Mouse (Mus musculus): ENCODE measurements at regions not wholly inside any gene's neighbourhood (a gene's known extent, or its start where the extent isn't known, plus 50 kb on each side); places are given as distances from the start of the nearest gene placed in this dataset.

DNA sequence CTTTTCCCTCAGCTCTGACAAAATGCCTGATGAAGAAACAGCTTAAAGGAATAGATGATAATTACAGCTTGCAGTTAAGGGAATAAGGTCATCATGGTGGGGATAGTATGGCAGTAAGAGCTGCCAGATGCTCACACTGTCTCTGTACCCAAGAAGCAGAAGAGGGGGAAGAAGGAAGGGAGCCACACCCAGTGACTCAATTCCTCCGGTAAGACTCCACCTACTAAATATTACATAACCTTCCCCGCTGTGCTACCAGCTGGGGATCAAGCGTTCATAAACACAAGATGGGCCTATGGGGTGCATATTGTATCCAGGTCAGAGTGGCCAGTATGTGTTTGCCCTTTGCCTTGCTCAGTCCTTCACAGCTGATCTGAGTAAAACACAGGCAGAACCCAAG lies 468.9 kb downstream of the Rnf144a start:
- Histone ChIP-seq H3K27ac (ENCODE audit: insufficient read depth, low read depth) (no peak overlapping the region), H3K4me2 (ENCODE audit: insufficient read depth, low read depth, poor library complexity, severe bottlenecking) (no peak overlapping the region), H3K4me1 (ENCODE audit: control insufficient read depth in 1 of 2, insufficient read depth in 2 of 2) (peaks cover 0 to 4% of the 10 kb centered on the region in 2 experiments; a peak in 1 of 4 replicates), H3K27me3 (replicated peaks) (no peaks in the 10 kb centered on the region), H3K79me2 (replicated peaks; ENCODE audit: control insufficient read depth, extremely low read depth, insufficient read depth, poor library complexity, severe bottlenecking) (no peaks in the 10 kb centered on the region), H3K9ac (ENCODE audit: insufficient read depth, low read depth) (no peak overlapping the region), H3K9me3 (replicated peaks; ENCODE audit: low read length) (no peaks in the 10 kb centered on the region), H3K4me3 (replicated peaks in 1 of 3; ENCODE audit: low read depth in 2 of 3, low read length in 2 of 3, poor library complexity in 1 of 3) (no peak overlapping the region), H3K36me3 (replicated peaks in 1 of 2; ENCODE audit: control insufficient read depth in 1 of 2, insufficient read depth in 1 of 2, low read length in 1 of 2) (no peaks in the 10 kb centered on the region)
- no peak for TF ChIP-seq POLR2A (IDR thresholded peaks at IDR 0.05; ENCODE audit: low read depth, low read length)
- no peak for TF ChIP-seq BHLHE40 (IDR thresholded peaks at IDR 0.05; ENCODE audit: low read depth, low read length)
- no peak for TF ChIP-seq CTCF (conservative IDR thresholded peaks at IDR 0.05 in 1 of 2, IDR thresholded peaks at IDR 0.05 in 1 of 2; ENCODE audit: low read depth in 2 of 2, low read length in 2 of 2)
- TF ChIP-seq MEF2A (IDR thresholded peaks at IDR 0.05; ENCODE audit: borderline replicate concordance, low read depth, low read length): no peak
- no peak for TF ChIP-seq RAD21 (IDR thresholded peaks at IDR 0.05; ENCODE audit: low read depth, low read length)
- TF ChIP-seq MAFK (IDR thresholded peaks at IDR 0.05; ENCODE audit: insufficient replicate concordance, low read length): no peak
- no peak for TF ChIP-seq SMC3 (IDR thresholded peaks at IDR 0.05; ENCODE audit: low read depth, low read length)
- no peak for TF ChIP-seq KAT2A (IDR thresholded peaks at IDR 0.05; ENCODE audit: insufficient replicate concordance, low read length)
- no peak for TF ChIP-seq ZNF384 (IDR thresholded peaks at IDR 0.05; ENCODE audit: low read depth, low read length)
- TF ChIP-seq GABPA (IDR thresholded peaks at IDR 0.05; ENCODE audit: insufficient replicate concordance, low read depth, low read length): no peak
- no peak for TF ChIP-seq E2F4 (IDR thresholded peaks at IDR 0.05; ENCODE audit: insufficient replicate concordance, low read depth, low read length)
- TF ChIP-seq IRF4 (IDR thresholded peaks at IDR 0.05; ENCODE audit: low read depth, low read length): no peak
- no peak for TF ChIP-seq TBP (conservative IDR thresholded peaks at IDR 0.05; ENCODE audit: low read depth, low read length)
- no peak for TF ChIP-seq HCFC1 (IDR thresholded peaks at IDR 0.05; ENCODE audit: low read depth, low read length)
- TF ChIP-seq NRF1 (IDR thresholded peaks at IDR 0.05; ENCODE audit: low read depth, low read length): no peak
- TF ChIP-seq MXI1 (IDR thresholded peaks at IDR 0.05; ENCODE audit: low read depth, low read length): no peak
- TF ChIP-seq JUND (conservative IDR thresholded peaks at IDR 0.05; ENCODE audit: low read depth, low read length): no peak
- no peak for TF ChIP-seq TCF12 (IDR thresholded peaks at IDR 0.05; ENCODE audit: low read depth, low read length)
- TF ChIP-seq PAX5 (IDR thresholded peaks at IDR 0.05; ENCODE audit: low read length): no peak
- no peak for DNase-seq (ENCODE audit: extremely low read depth)
- dilution Hi-C loops (cut with MboI; ENCODE audit: extremely low pct_ligation_motif_present, extremely low pct_unique_long_range_greater_than_20kb, low sequenced_read_pairs) (no loop called here), in situ Hi-C loops (cut with MboI; ENCODE audit: low pct_ligation_motif_present, low pct_unique_long_range_greater_than_20kb, low sequenced_read_pairs) (no loop called here)

DNA sequence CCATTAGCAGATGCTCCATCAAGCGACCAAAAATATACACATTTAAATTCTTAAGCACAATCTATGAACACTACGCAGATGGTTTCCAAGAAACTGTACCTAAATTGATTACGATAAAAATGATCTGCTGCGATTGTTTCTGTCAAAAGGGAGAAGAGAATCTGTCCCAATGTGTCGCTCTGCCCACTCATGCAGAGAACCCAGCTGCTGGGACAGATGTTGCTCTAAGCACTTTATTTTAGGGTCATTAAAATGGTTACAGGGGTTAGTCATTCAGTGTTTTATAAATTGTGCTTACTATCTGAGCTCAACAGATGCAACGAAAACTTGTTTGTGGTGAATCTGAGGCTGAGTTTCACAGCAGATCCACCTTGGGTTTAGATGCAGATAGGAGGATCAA lies 476.2 kb downstream of the Rnf144a start:
- Histone ChIP-seq H3K9ac (ENCODE audit: insufficient read depth, low read depth) (no peak overlapping the region), H3K27ac (ENCODE audit: insufficient read depth, low read depth) (no peak overlapping the region), H3K4me3 (replicated peaks in 1 of 3; ENCODE audit: low read depth in 2 of 3, low read length in 2 of 3, poor library complexity in 1 of 3) (no peak overlapping the region), H3K79me2 (replicated peaks; ENCODE audit: control insufficient read depth, extremely low read depth, insufficient read depth, poor library complexity, severe bottlenecking) (no peaks in the 10 kb centered on the region), H3K9me3 (replicated peaks; ENCODE audit: low read length) (no peaks in the 10 kb centered on the region), H3K4me2 (ENCODE audit: insufficient read depth, low read depth, poor library complexity, severe bottlenecking) (no peak overlapping the region), H3K4me1 (ENCODE audit: control insufficient read depth in 1 of 2, insufficient read depth in 2 of 2) (peaks cover 0 to 9% of the 10 kb centered on the region in 2 experiments; a peak in 1 of 4 replicates), H3K27me3 (replicated peaks) (no peaks in the 10 kb centered on the region), H3K36me3 (replicated peaks in 1 of 2; ENCODE audit: control insufficient read depth in 1 of 2, insufficient read depth in 1 of 2, low read length in 1 of 2) (no peaks in the 10 kb centered on the region)
- dilution Hi-C loops (cut with MboI; ENCODE audit: extremely low pct_ligation_motif_present, extremely low pct_unique_long_range_greater_than_20kb, low sequenced_read_pairs): no loop called here
- TF ChIP-seq RCOR1 (conservative IDR thresholded peaks at IDR 0.05; ENCODE audit: low read depth, low read length): no peak
- TF ChIP-seq POLR2AphosphoS2 (IDR thresholded peaks at IDR 0.05; ENCODE audit: low read depth, low read length): no peak
- in situ Hi-C loops (cut with MboI; ENCODE audit: low pct_ligation_motif_present, low pct_unique_long_range_greater_than_20kb, low sequenced_read_pairs): no loop called here
- DNase-seq (ENCODE audit: extremely low read depth): no peak
